Mouse (Mus musculus) cerebellum, postnatal 36 days (tissue): ENCODE data around the gene Tmem234.
"Not testable (repeated sequence)": the region's sequence is repeated elsewhere in the genome, so short reads cannot be mapped to it uniquely, and the experiment has no call there.

ENCODE experiments used
- DNase-seq, 2 experiments: peaks; one replicate each; pipeline ENCODE4 v3.0.0; 2021 to 2022; ENCODE audit warnings: mixed read lengths in 2 of 2

The Tmem234 gene

DNA sequence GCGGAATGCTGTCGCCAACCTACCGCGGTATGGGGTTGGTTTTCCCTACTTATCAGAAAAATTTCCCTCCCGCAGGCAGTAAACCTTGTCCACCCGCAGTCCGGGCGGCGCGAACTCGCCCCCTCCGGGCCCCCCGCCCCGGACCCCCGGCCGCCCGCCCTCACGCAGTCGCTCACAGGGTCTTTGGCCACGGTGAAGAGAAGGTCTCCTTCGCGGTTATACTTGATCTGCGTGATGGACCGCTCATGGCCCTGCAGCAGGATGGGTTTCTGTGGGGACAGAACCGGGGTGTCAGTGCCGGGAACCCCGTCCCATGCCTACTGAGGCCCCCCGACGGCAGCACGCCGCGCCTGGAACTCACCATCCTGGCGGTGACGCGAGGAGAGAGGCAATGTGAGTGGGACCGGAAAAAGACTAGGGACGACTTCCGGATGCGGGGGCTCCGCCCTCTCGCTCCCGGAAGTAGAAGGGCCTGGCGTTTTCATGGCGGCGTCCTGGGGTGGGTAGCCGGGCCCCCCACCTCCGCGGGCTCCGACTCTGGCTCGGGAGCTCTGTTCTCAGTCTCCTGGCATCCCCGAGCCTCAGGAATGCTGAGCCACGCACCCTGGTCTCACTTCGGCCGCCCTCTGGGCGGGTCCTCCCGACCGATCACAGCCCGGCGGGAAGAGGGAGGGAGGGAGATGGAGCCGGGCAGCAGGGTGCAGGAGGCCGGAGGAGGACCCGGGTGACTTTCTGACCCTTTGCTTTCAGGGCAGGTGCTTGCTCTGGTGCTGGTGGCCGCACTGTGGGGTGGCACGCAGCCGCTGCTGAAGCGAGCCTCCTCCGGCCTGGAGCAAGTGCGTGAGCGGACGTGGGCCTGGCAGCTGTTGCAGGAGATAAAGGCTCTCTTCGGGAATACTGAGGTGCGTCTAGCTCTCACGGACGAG, at the start of gene Tmem234, which contains the start of gene Eif3i:
Gene Tmem234, plus strand, starts transcription at position 436 of the 926 bp plus-strand sequence.
Gene Eif3i, minus strand, starts transcription at position 416 of the 926 bp plus-strand sequence.
- DNase-seq = peak; percentile 78 to 82

DNA sequence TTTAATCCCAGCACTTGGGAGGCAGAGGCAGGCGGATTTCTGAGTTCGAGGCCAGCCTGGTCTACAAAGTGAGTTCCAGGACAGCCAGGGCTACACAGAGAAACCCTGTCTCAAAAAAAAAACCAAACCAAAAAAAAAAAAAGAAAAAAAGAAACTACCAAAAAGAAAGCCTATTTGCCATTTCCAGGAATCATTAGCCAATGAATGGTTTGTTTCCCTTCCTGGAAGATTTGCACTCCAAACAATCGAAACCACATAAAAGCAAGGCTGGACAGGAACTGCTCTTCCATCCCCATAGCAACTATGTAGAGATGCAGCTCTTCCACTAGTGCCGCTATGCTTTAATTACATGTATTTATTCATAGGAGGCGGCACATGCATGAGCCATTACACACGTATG, 46.0 kb upstream of the Tmem234 start:
- DNase-seq = not testable (repeated sequence)

DNA sequence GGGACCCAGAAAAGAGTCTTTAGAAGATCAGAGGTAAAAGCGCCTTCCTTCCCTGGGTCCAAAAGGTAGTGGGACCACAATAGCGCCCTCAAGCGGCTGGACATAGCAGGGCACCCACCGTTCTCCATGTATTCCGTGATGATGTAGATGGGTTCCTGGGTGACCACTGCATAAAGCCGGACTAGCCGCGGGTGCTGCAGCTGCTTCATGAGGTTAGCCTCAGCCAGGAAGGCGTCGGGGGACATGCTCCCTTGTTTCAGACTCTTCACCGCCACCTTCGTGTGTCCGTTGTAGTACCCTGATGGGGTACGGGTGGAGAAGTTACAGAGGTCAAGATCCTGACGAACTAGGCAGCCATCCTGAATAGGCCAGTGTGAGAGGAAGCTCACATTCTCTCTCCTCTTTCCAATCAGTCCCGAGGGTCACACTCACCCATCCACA, 45.0 kb upstream of the Tmem234 start:
- DNase-seq = peak; percentile 62 to 63

DNA sequence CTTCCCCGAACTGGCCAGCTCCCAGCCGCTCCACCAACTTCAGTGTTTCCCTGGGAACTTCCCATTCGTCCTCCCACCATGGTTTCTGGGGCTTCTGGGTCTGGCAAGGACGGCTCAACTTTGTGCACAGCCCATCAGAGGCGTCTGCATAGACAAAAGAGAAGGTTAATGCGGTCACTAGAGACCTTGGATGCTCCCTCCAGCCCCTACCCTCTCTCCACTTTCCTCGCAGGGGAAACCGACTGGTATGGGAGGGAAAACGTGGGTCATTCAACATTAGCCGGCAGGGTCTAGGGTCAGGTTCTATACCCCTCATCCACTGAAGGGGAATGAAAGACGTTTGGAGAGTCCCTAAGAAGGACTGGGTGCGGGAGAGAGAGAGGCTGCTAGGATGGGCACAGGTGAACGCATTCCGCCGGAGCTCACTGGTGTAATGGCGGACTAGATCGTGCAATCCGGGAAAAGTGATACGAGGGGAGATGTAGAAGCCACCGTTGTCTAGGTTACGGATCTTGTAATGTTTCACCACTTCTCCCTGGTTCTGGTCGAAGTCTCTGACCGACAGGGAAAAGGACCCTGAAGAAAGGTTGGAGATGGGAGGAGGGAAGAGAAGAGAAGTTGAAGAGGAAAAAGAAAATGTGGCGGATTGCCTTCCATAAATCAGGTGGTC, 44.5 kb upstream of the Tmem234 start:
- DNase-seq = no peak

DNA sequence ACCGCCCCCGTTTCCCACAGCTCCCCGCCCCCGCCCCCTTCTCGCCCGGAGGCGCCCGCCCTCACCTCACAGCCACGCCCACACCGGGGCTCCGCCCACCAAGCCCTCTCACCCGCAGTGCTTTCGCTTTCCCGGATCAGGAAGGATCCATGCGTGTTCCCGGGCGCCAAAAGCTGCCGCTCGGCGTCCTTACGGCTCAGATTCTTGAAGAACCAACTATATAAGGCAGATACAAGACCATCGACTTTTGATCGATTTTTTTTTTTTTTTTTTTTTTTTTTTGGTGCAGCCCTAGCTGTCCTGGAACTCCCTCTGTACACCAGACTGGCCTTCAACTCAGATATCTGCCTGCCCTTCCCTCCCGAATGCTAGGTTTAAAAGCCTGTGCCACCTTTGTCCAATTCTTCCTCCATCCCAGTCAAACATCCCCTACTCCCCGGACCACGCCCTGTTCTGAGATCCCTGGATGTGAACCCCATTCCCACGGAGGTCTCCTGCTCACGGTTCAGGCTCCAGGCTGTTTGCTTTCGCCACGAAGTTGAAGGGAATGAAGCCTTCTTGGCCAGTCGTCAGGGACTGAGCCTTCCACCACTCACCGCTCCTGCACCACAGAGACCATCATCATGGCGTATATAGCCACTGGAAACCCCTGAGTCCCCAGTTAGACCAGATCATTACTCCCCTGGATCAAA, 43.8 kb upstream of the Tmem234 start:
- peak; percentile 70 to 82 for DNase-seq

DNA sequence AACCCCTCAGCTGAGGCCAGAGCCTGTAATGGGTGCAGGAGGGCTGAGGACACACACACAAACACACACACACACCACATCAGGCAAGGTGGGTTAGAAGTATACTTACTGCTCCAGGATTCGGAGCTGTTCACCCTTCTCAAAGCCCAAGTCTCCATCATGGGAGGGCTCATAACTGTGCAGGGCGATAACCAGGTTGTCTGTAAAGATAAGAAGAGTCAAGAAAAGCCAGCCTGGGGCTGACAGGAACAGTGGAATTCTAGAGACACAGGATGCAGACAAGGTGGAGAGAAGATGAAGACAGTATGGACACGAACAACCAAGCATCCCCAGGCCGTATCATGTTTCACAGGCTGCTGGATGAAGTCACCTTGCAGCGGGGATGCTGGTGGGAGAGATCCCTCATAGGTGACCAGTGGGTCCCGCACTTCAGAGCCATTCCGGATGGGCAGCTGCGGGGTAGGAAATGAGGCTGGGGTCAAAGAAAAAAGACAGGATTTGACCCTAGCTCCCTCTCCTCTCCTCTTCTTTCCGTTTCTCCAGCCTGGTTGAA, 43.1 kb upstream of the Tmem234 start:
- no peak for DNase-seq

DNA sequence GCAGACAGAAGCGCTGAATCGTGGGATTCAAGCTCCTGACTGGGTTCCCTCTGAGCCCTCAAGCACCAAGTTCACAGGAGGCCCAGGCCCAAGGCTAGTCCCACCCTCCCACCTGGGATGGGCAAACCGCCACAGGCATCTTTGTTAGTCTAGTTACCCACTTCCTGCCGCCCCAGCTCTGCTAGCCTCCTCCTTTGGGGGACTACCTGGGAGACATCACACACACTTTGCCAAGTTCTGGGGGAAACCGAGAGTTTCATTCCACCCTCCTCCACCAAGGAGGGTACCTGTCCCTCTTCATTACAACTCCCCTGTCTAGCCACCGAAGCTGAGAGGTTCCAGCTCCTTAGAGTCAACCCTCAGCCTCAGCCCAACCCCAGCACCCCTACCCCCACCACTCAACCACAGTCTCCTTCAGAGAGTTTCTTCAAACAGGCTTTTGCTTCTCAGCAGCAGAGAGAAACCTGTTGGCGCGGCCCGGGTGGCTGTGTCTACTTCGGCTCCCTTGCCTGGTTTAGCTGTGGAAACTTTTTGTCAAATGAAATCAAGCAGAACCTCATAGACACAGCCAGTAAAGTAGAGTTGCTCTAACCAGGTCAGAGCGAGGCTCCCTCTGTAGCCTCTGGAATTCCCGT, 42.0 kb upstream of the Tmem234 start:
- no peak for DNase-seq

DNA sequence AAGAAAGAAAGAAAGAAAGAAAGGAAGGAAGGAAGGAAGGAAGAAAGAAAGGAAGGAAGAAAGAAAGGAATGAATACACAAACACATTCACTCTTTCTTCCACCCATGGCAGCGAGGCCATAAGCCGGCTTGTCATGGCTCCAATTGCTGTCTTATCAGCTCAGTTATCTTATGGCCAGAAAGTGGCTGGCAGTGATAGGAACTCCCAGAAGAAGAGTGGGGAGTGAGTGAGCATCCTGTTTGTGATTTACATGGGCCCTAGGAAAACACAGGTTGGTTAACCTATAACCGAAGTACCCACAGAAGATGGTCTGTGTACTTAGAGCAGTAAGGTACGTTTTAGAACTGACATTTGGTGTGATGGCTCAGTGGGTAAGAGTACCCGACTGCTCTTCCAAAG, 39.3 kb upstream of the Tmem234 start:
- DNase-seq = no peak

DNA sequence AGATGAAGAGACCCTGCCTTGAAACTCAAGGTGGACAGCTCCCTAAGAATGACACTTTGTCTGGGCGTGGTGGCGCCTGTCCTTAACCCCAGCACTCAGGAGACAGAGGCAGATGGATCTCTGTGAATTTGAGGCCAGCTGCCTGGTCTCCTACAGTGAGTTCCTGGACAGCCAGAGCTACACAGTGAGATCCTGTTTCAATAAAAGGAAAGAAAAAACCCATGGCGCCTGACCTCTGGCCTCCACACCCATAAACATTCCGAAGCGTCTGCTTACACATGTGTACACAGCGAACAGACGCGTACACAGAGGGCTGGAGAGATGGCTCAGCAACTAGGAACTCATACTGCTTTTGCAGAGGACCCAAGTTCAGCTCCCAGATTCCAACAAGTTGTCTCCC, 36.8 kb upstream of the Tmem234 start:
- no peak for DNase-seq

DNA sequence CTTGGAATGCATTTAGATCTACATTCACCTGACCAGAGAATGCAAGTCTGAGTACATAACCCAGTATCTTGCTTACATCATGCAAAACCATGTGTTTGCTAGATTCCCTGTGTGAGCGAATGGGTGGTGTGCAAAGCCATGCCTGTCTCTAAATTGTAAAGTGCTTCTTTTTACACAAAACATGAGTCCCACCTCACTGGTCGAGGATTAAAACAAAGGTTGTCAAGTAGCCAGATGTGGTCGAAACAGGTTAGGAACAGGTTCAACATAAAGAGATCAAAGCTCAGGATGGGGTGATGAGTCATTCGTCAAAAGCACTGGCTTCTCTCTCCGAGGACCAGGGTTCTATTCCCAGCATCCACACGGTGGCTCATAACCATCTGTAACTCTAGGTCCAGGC, 35.3 kb upstream of the Tmem234 start:
- DNase-seq = no peak

DNA sequence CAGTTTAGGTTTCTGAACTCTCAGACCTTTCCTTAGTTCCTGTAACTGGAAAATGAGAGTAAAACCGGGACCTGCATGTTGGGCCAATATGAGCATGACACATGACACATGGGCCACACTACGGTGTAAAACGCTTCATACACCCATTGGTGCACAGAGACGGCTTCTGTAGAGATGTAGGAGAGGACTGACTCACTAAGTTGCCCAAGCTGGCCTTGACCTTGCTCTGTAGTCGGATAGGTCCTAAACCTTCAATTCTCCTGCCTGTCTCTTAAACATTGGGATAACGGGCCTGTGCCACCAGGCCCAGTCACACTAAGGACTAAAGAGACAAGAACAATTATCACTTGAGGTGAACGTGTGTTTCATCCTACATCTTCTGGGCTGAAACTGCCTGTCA, 32.1 kb upstream of the Tmem234 start:
- DNase-seq = no peak

DNA sequence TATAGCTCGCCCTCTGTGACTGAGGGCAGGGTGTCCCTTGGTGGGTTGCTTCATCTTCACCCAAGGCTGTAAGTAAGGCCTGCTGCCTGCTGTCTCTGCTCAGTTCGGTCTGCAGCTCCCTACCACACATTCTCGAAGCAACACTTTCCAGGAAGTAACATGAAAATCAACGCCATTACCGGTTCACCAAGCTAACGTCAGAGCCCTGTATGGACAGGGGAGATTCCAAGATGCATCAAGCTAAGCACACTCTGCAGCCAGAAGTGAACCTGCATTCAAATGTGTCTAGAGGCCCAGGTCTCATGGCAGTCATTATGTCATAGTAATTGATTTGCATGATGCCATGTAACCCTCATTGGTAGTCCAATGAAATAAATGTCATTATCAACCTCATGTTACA, 30.4 kb upstream of the Tmem234 start:
- DNase-seq = no peak

DNA sequence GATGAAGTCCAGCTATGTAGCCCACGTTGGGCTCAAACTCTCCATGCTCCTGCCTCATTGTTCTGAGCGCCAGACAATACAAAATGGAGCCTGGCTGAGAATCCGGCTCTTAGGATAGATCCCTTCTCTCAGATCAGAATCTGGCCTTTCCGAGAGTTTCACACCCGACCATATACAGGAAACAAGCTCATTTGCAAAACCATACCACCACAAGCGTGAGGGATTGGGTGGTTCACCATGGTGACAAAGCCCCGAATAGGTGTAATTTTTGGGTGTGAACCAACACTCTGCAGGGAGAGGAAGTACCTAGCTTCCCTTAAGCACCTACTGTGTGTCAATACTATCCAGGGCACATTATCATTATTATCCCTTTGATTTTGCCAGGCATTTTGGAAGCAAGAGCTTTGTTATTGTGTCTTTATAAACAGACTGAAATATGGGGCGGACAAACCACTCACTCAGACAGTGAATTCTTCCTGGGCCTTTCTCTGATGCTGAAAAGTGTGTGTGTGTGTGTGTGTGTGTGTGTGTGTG, 28.9 kb upstream of the Tmem234 start:
- no peak for DNase-seq

DNA sequence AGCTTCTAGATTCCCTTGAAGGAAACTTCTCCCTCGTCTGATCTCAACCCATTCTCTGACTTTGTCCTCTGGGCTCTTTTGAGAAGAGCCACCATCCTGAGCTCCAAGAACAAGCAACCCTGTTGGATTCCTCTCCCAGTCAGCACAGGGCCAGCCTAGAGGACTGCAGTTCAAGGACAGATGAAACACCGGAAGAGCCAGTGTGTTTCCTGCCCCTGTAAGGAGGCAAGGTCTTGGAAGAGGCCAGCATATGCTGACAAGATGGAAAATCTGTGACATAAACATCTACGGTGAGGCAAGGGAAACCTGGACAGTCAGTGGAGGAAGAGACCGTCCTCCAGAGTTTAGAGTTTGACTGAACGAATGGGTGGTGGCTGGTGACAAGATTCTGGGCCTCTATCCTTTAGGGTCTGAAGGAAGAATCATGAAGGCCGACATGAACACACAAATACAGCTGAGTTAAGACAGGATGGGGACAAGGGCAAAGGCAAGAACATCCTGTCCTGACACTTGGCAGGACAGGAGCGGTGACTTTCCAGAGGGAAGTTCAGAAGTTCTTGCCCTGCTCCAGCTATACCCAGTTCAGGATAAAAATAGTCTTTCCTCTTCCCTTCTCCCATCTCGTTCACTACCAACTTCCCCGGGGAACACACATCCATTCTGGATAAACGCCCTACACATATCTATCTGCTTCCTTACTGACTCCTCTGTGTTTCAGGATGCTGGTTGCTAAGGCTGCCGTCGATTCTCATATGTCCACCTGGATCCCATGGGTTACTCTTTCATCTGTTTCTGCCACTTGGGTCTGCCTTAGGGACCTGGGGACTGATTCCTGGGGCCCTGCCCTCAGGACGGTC, 28.0 kb upstream of the Tmem234 start:
- no peak for DNase-seq

DNA sequence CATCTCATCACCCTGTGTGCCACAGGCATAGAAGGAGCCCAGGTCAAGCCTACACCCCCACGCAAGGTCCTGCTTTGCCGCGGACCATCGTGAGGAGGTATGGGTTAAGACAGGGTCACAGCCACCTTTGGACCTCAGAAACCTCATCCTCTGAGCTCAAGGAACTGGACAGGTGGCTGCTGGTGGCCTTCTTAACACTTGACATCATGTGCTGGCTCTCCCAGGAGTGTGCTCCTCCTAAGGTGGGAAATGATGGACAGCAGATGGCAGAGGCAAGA, 27.4 kb upstream of the Tmem234 start:
- no peak for DNase-seq

DNA sequence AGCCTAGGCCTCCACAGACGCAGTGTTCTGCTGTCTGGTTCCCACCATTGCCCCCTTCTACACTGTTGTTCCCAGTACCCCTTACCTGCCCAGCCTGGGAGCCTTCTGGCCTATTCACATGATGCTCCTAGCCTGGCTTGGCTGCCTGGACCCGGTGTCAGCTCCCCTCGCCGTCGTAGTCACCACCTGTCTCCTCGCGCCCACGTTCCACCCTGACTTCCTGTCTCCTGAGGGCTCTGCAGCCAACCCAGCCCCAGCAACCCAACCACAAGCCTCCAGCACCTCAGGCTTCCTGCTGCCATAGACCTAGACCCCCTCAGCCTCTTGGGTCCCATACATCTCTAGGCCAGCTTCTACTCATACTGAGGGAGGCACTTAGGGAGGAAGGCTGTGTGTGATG, 27.0 kb upstream of the Tmem234 start, which contains the start of gene Lck:
Gene Lck, minus strand, starts transcription at position 212 of the 400 bp plus-strand sequence.
- no peak for DNase-seq

DNA sequence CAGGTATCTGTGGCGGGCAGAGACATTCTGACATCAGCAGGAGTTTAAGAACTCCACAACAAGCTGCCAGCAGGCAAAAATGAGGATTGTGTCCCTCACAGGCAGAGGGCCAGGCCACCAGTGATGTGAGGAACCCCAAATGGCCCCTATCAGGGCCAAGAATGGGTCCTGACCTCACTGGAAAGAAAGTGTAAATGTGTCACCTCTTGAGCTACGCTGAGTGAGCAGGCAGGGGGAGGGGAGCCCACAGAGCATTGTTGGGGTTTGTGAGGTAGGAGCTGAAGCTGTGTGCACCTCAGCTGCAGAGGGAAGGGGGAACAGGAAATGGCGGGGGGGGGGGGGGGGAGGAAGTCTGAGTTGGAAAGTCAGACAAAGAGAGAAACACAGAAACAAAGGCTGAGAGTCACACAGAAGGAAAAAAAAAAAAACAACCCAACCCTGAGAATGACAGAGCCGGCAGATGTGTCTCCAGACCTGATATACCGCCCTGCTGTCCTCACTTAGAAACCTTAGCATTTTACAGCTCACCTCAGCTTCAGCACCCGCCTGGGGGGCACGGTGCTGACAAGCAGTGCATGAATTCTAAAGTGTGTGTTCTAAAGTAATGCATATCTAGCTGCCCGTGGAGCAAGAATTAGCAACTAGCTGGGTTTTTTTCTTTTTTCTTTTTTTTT, 25.2 kb upstream of the Tmem234 start:
- DNase-seq = no peak

DNA sequence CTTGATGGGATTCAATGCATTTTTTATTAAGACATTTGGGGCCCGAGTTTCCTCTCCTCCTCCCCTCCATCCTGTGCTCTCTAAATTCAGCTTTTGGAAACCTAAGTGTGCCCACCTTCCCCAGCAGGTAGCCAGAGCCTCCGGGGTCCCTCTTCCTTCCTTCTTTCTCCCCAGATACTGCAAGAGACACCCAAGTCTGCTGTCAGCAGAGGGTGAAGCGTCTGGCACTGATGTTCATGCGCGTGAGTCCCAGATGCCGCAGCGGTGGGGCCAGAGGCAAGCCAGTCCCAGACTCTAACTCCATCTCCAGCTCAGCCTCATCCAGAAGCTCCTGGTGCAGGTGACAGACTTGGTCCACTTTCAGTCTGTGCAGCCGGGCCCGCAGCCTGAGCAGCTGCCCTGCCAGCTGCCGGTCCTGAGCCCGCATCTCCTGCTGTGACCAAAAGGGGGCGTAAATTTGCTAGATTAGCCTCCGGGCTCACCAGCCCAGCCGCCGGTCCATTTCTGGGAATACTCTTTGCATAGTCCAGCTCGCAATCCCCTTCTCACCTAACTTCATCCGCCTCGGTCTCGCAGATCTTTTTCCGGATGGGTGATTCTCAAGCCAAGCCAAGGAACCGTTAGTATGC, 23.5 kb upstream of the Tmem234 start:
- peak; percentile 41 to 47 for DNase-seq

DNA sequence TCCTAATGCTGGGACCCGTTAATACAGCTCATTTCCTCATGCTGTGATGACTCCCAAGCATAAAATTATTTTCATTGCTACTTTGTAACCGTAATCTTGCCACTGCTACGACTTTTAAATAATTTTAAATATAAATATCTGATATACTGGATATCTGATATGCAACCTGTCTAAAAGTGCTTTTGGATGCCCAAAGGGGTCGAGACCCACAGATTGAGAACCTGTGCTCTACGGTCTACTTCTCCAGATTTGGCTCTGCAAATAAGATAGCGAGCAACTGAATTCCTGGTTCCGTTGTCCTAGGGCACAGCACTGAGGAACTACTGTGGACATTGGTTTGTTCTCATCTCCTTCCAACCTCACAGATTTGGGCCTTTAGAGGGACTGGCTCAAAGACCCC, 22.8 kb upstream of the Tmem234 start:
- DNase-seq = no peak

DNA sequence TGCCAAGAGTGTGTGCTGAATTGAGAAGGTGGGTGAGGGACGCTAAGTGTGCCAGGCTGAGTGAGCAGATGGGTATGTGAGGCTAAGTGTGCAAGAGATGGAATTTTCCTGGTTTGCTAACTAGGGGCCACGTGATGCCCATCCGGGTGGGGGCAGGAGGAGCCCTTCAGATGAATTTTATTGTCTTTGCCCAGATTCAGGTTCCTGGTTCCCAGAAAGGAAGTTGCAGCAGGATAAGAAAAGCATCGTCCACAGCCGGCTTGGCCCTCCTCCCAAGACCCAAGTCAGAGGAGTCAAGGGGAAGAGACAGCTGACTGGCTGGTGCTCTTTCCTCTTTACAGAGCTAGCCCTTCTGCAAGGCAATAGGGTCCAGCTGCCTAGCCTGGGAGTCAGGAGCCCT, 22.0 kb upstream of the Tmem234 start, which contains the start of gene Fam167b:
Gene Fam167b, minus strand, starts transcription at position 84 of the 400 bp plus-strand sequence.
- no peak for DNase-seq
